Mouse (Mus musculus): Measurements from ENCODE around the gene Hras. TPM values are rescaled to one million over a fixed set of nuclear protein-coding genes. Genes with fewer than 3 reads are reported as not detected.

Hras gene
- polyA plus RNA-seq, 1 experiment = 181 TPM

GRCm38 (mm10) chr7:141213605-141214235, 19.9 kb upstream of the Hras start, which contains the start of gene Lmntd2:
Gene Lmntd2 (minus strand): TSS chr7:141214080.
- no peaks in the 10 kb centered on the region for H3K79me2 ChIP-seq (ENCODE audit: control insufficient read depth, insufficient read depth)
- TF ChIP-seq FOSL1 (IDR thresholded peaks at IDR 0.05; ENCODE audit: insufficient read depth, low read length, poor library complexity, severe bottlenecking) (no peak), MAX (IDR thresholded peaks at IDR 0.05) (no peak), MYOD1 (IDR thresholded peaks at IDR 0.05; ENCODE audit: control insufficient read depth, insufficient read length, low read depth) (no peak), CTCF (IDR thresholded peaks at IDR 0.05; ENCODE audit: control insufficient read depth, insufficient read depth, insufficient read length) (no peak), MYOG (IDR thresholded peaks at IDR 0.05; ENCODE audit: control insufficient read depth, extremely low read depth, insufficient read length) (no peak), CEBPB (IDR thresholded peaks at IDR 0.05; ENCODE audit: low read depth) (no peak), USF1 (IDR thresholded peaks at IDR 0.05; ENCODE audit: low read depth) (no peak)
- H3K36me3 ChIP-seq (ENCODE audit: control insufficient read depth, insufficient read depth) = no peaks in the 10 kb centered on the region
- no peak within 1 kb of the TSS for H3ac ChIP-seq (ENCODE audit: control insufficient read depth, insufficient read length, low read depth)
- H3K27me3 ChIP-seq (ENCODE audit: control insufficient read depth, insufficient read depth, insufficient read length) = peaks cover 52% of the 10 kb centered on the region
- no peak within 1 kb of the TSS for H3K4me3 ChIP-seq (ENCODE audit: insufficient read depth, poor library complexity, severe bottlenecking)
- H3K79me3 ChIP-seq (ENCODE audit: low read depth) = no peaks in the 10 kb centered on the region

- H3K27me3 ChIP-seq (ENCODE audit: control insufficient read depth, insufficient read depth, insufficient read length) = peaks cover 57% of the 10 kb centered on the region
- H3ac ChIP-seq (ENCODE audit: control insufficient read depth, insufficient read length, low read depth) = no peak overlapping the region
- no peaks in the 10 kb centered on the region for H3K79me3 ChIP-seq (ENCODE audit: low read depth)
- no peaks in the 10 kb centered on the region for H3K79me2 ChIP-seq (ENCODE audit: control insufficient read depth, insufficient read depth)
- no peaks in the 10 kb centered on the region for H3K36me3 ChIP-seq (ENCODE audit: control insufficient read depth, insufficient read depth)
- no peak overlapping the region for H3K4me3 ChIP-seq (ENCODE audit: insufficient read depth, poor library complexity, severe bottlenecking)
- TF ChIP-seq CEBPB (IDR thresholded peaks at IDR 0.05; ENCODE audit: low read depth) (no peak), USF1 (IDR thresholded peaks at IDR 0.05; ENCODE audit: low read depth) (no peak), MAX (IDR thresholded peaks at IDR 0.05) (no peak), FOSL1 (IDR thresholded peaks at IDR 0.05; ENCODE audit: insufficient read depth, low read length, poor library complexity, severe bottlenecking) (no peak), MYOG (IDR thresholded peaks at IDR 0.05; ENCODE audit: control insufficient read depth, extremely low read depth, insufficient read length) (no peak), MYOD1 (IDR thresholded peaks at IDR 0.05; ENCODE audit: control insufficient read depth, insufficient read length, low read depth) (no peak)
Measured at GRCm38 (mm10) chr7:141213133-141213532, 19.3 kb upstream of the Hras start.

GRCm38 (mm10) chr7:141210606-141211131, 16.9 kb upstream of the Hras start:
- Histone ChIP-seq H3K79me3 (ENCODE audit: low read depth) (no peaks in the 10 kb centered on the region), H3K79me2 (ENCODE audit: control insufficient read depth, insufficient read depth) (no peaks in the 10 kb centered on the region), H3K4me3 (ENCODE audit: insufficient read depth, poor library complexity, severe bottlenecking) (no peak overlapping the region), H3K36me3 (ENCODE audit: control insufficient read depth, insufficient read depth) (no peaks in the 10 kb centered on the region), H3ac (ENCODE audit: control insufficient read depth, insufficient read length, low read depth) (no peak overlapping the region), H3K27me3 (ENCODE audit: control insufficient read depth, insufficient read depth, insufficient read length) (peaks cover 65% of the 10 kb centered on the region)
- no peak for TF ChIP-seq USF1 (IDR thresholded peaks at IDR 0.05; ENCODE audit: low read depth)
- no peak for TF ChIP-seq MYOG (IDR thresholded peaks at IDR 0.05; ENCODE audit: control insufficient read depth, extremely low read depth, insufficient read length)
- TF ChIP-seq FOSL1 (IDR thresholded peaks at IDR 0.05; ENCODE audit: insufficient read depth, low read length, poor library complexity, severe bottlenecking) = no peak
- no peak for TF ChIP-seq CTCF (IDR thresholded peaks at IDR 0.05; ENCODE audit: control insufficient read depth, insufficient read depth, insufficient read length)
- TF ChIP-seq MYOD1 (IDR thresholded peaks at IDR 0.05; ENCODE audit: control insufficient read depth, insufficient read length, low read depth) = no peak
- TF ChIP-seq MAX (IDR thresholded peaks at IDR 0.05) = no peak
- no peak for TF ChIP-seq CEBPB (IDR thresholded peaks at IDR 0.05; ENCODE audit: low read depth)

GRCm38 (mm10) chr7:141210137-141210536, 16.3 kb upstream of the Hras start:
- Histone ChIP-seq H3K36me3 (ENCODE audit: control insufficient read depth, insufficient read depth) (no peaks in the 10 kb centered on the region), H3K4me3 (ENCODE audit: insufficient read depth, poor library complexity, severe bottlenecking) (no peak overlapping the region), H3ac (ENCODE audit: control insufficient read depth, insufficient read length, low read depth) (no peak overlapping the region), H3K27me3 (ENCODE audit: control insufficient read depth, insufficient read depth, insufficient read length) (peaks cover 70% of the 10 kb centered on the region), H3K79me3 (ENCODE audit: low read depth) (no peaks in the 10 kb centered on the region), H3K79me2 (ENCODE audit: control insufficient read depth, insufficient read depth) (no peaks in the 10 kb centered on the region)
- TF ChIP-seq CEBPB (IDR thresholded peaks at IDR 0.05; ENCODE audit: low read depth) (no peak), MAX (IDR thresholded peaks at IDR 0.05) (no peak)

- Histone ChIP-seq H3K79me2 (ENCODE audit: control insufficient read depth, insufficient read depth) (no peaks in the 10 kb centered on the region), H3ac (ENCODE audit: control insufficient read depth, insufficient read length, low read depth) (no peak overlapping the region), H3K36me3 (ENCODE audit: control insufficient read depth, insufficient read depth) (no peaks in the 10 kb centered on the region), H3K4me3 (ENCODE audit: insufficient read depth, poor library complexity, severe bottlenecking) (no peak overlapping the region), H3K79me3 (ENCODE audit: low read depth) (no peaks in the 10 kb centered on the region), H3K27me3 (ENCODE audit: control insufficient read depth, insufficient read depth, insufficient read length) (peaks cover 70% of the 10 kb centered on the region)
- TF ChIP-seq CEBPB (IDR thresholded peaks at IDR 0.05; ENCODE audit: low read depth) (peak; percentile 14), MYOD1 (IDR thresholded peaks at IDR 0.05; ENCODE audit: control insufficient read depth, insufficient read length, low read depth) (no peak), USF1 (IDR thresholded peaks at IDR 0.05; ENCODE audit: low read depth) (no peak), CTCF (IDR thresholded peaks at IDR 0.05; ENCODE audit: control insufficient read depth, insufficient read depth, insufficient read length) (no peak), MAX (IDR thresholded peaks at IDR 0.05) (no peak), FOSL1 (IDR thresholded peaks at IDR 0.05; ENCODE audit: insufficient read depth, low read length, poor library complexity, severe bottlenecking) (no peak)
Measured at GRCm38 (mm10) chr7:141209526-141209925, 15.7 kb upstream of the Hras start.
